Mouse (Mus musculus): ENCODE measurements around the gene 4930469K13Rik. TPM values are rescaled to one million over a fixed set of nuclear protein-coding genes. Genes with fewer than 3 reads are reported as not detected.

The 4930469K13Rik gene
- polyA plus RNA-seq, 1 experiment from 2014 or later = not detected

DNA sequence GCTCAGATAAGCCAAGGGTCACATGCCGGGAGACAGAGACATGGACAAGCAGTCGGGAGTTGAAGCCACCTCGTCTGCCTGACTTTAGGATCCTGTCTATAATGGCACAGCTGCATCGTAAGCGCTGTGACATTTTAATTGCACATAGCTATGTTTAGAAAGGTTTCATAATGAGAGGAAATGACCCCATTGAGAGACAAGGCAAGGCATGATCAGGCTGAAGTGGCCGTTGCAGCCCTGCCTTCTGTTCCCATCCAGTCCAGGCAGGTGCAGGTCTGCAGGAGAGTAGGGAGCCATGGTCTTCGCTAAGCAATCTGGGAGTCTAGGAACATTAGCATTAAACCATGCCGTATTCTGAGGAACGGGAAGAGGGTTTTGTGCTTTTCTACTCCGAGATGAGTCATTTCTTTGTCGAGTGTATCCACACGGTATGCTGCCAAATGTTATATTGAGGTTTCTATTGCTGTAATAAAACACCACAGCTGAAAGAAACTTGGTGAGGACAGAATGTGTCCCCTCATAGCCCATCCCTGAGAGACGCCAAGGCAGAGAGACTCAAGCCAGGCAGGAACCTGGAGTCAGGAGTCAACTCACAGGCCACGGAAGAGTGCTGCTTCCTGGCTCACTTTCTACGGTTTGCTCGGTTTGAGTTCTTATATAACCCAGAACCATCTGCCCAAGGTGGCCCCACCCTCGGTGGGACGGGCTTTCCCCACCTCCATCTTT, 165.8 kb downstream of the 4930469K13Rik start:
- DNase-seq (ENCODE audit: low spot score) (no peak), ATAC-seq (ENCODE audit: low FRiP score, low TSS enrichment) (no peak)
- H3K4me3 ChIP-seq (ENCODE audit: low read depth, low read length) = no peak overlapping the region
- no peaks in the 10 kb centered on the region for H3K36me3 ChIP-seq (ENCODE audit: control insufficient read depth, insufficient read depth, low read length)
- H3K27ac ChIP-seq (replicated peaks) = peak overlapping the region; percentile 49
- H3K9me3 ChIP-seq (ENCODE audit: control insufficient read depth, low read length) = no peaks in the 10 kb centered on the region
- no peak for TF ChIP-seq EP300 (optimal IDR thresholded peaks at IDR 0.05)
- no peak for TF ChIP-seq CTCF (IDR thresholded peaks at IDR 0.05; ENCODE audit: low read depth)
- no peak overlapping the region for H3K9ac ChIP-seq (ENCODE audit: low read length)
- H3K4me1 ChIP-seq (replicated peaks; ENCODE audit: control insufficient read depth, insufficient read depth) = no peaks in the 10 kb centered on the region
- peak overlapping the region; percentile 30 for H3K4me2 ChIP-seq (replicated peaks; ENCODE audit: low read depth)
- 35% methylated on average over 18 of the region's 18 CpGs for WGBS
- H3K27me3 ChIP-seq (ENCODE audit: control insufficient read depth, insufficient read depth, low read length) = no peaks in the 10 kb centered on the region

DNA sequence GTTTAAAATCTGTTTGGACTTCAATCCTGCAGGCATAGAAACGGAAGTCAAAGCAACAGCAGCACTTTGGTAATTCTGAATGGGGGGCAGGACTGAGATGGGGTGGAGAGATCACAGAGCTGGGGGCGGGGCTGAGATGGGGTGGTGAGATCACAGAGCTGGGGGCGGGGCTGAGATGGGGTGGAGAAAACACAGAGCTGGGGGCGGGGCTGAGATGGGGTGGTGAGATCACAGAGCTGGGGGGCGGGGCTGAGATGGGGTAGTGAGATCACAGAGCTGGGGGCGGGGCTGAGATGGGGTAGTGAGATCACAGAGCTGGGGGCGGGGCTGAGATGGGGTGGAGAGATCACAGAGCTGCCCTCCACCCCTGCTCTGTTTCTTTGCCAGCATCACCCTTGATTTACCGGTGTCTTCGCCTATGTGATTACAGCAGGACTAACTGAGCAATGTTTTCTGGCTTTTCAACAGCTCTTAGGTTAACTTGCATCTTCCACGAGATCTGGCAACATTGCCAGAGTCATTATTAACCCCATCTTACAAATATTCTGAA, 166.4 kb downstream of the 4930469K13Rik start:
- H3K9ac ChIP-seq (ENCODE audit: low read length) = no peak overlapping the region
- no peak; the same call in 1 of the 2 replicates for ATAC-seq (ENCODE audit: low FRiP score, low TSS enrichment)
- H3K27ac ChIP-seq (replicated peaks) = peak overlapping the region; percentile 49; the same call in 1 of the 2 replicates

DNA sequence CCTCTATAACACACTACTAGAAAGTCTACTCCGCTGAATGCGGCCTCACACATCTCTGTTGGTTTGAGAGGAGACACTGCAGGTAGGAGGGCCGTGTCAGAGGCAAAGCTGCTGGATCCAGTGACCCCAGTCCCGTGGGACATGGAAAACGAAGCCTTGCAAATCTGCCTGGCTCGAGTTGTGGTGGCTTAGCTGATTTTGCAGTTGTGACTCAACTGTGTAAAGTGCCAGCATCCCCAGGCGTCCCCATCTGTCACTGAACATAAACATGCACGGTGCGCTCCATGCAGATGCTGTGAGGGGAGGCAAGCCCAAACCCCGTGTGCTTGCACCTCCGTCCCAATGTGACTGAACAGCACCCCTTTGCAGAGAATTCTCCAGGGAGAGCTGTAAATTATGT, 168.9 kb downstream of the 4930469K13Rik start:
- Histone ChIP-seq H3K36me3 (ENCODE audit: control insufficient read depth, insufficient read depth, low read length) (no peaks in the 10 kb centered on the region), H3K4me2 (replicated peaks; ENCODE audit: low read depth) (no peak overlapping the region), H3K9ac (ENCODE audit: low read length) (no peak overlapping the region), H3K9me3 (ENCODE audit: control insufficient read depth, low read length) (no peaks in the 10 kb centered on the region), H3K4me1 (replicated peaks; ENCODE audit: control insufficient read depth, insufficient read depth) (no peaks in the 10 kb centered on the region), H3K4me3 (ENCODE audit: low read depth, low read length) (no peak overlapping the region), H3K27me3 (ENCODE audit: control insufficient read depth, insufficient read depth, low read length) (no peaks in the 10 kb centered on the region), H3K27ac (replicated peaks) (no peak overlapping the region)
- ATAC-seq (ENCODE audit: low FRiP score, low TSS enrichment) = no peak
- 56% methylated on average over 11 of the region's 11 CpGs for WGBS
- no peak for DNase-seq (ENCODE audit: low spot score)
- TF ChIP-seq CTCF (IDR thresholded peaks at IDR 0.05; ENCODE audit: low read depth) (no peak), EP300 (optimal IDR thresholded peaks at IDR 0.05) (no peak)

More for the DNA sequence above, 166.4 kb downstream of the 4930469K13Rik start:
- Histone ChIP-seq H3K4me1 (replicated peaks; ENCODE audit: control insufficient read depth, insufficient read depth) (no peaks in the 10 kb centered on the region), H3K4me2 (replicated peaks; ENCODE audit: low read depth) (peak overlapping the region; percentile 30), H3K36me3 (ENCODE audit: control insufficient read depth, insufficient read depth, low read length) (no peaks in the 10 kb centered on the region), H3K4me3 (ENCODE audit: low read depth, low read length) (no peak overlapping the region), H3K9me3 (ENCODE audit: control insufficient read depth, low read length) (no peaks in the 10 kb centered on the region), H3K27me3 (ENCODE audit: control insufficient read depth, insufficient read depth, low read length) (no peaks in the 10 kb centered on the region)
- peak; percentile 51 for DNase-seq (ENCODE audit: low spot score)
- no peak for TF ChIP-seq CTCF (IDR thresholded peaks at IDR 0.05; ENCODE audit: low read depth)
- no peak for TF ChIP-seq EP300 (optimal IDR thresholded peaks at IDR 0.05)
- WGBS = 22% methylated on average over 6 of the region's 10 CpGs

DNA sequence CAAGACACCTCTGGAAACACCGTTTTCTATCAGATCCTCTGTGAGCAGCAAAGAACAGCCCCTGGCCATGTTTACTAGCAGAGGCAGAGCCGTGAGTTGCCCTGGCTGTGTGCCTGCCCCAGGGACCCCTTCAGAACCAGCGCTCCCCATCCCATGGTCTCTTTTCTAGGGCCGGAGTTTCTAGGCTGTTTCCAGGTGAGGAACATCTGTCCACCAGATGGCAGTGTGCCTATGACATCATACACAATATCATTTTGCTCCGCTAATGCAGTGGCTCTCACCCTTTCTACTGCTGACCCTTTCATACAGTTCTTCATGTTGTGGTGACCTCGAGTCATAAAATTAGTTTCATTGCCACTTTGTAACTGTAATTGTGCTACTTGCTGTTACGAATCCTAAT, 169.7 kb downstream of the 4930469K13Rik start:
- ATAC-seq (ENCODE audit: low FRiP score, low TSS enrichment) (no peak), DNase-seq (ENCODE audit: low spot score) (peak; percentile 34)
- H3K36me3 ChIP-seq (ENCODE audit: control insufficient read depth, insufficient read depth, low read length) = no peaks in the 10 kb centered on the region
- no peaks in the 10 kb centered on the region for H3K9me3 ChIP-seq (ENCODE audit: control insufficient read depth, low read length)
- no peak overlapping the region for H3K4me2 ChIP-seq (replicated peaks; ENCODE audit: low read depth)
- no peaks in the 10 kb centered on the region for H3K4me1 ChIP-seq (replicated peaks; ENCODE audit: control insufficient read depth, insufficient read depth)
- no peak overlapping the region for H3K27ac ChIP-seq (replicated peaks)
- no peak overlapping the region for H3K4me3 ChIP-seq (ENCODE audit: low read depth, low read length)
- H3K9ac ChIP-seq (ENCODE audit: low read length) = no peak overlapping the region
- no peaks in the 10 kb centered on the region for H3K27me3 ChIP-seq (ENCODE audit: control insufficient read depth, insufficient read depth, low read length)
- WGBS = 36% methylated on average over 7 of the region's 7 CpGs
- TF ChIP-seq EP300 (optimal IDR thresholded peaks at IDR 0.05) = no peak
- peak; percentile 85 for TF ChIP-seq CTCF (IDR thresholded peaks at IDR 0.05; ENCODE audit: low read depth)

DNA sequence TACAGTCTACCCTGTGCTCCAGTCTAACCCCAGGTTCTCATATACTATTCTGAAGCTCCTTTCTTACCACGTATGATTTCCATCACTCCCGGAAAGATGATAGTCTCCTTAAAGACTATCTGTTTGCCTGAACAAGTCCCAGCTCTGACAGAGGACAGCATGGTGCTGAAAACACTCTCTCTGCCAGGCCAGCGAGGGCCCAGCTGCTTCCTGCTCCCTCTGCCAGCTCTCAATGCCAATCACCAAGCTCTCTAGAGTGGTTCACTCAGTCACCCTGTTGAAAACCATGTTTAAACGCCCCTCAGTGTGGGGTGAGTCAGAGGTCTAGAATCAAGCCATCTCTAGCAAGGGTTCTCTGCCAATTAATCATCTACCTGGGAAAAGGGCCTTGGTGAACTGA, 170.5 kb downstream of the 4930469K13Rik start:
- Histone ChIP-seq H3K9me3 (ENCODE audit: control insufficient read depth, low read length) (no peaks in the 10 kb centered on the region), H3K9ac (ENCODE audit: low read length) (no peak overlapping the region), H3K4me3 (ENCODE audit: low read depth, low read length) (no peak overlapping the region), H3K27ac (replicated peaks) (no peak overlapping the region), H3K27me3 (ENCODE audit: control insufficient read depth, insufficient read depth, low read length) (no peaks in the 10 kb centered on the region), H3K4me2 (replicated peaks; ENCODE audit: low read depth) (no peak overlapping the region), H3K36me3 (ENCODE audit: control insufficient read depth, insufficient read depth, low read length) (no peaks in the 10 kb centered on the region), H3K4me1 (replicated peaks; ENCODE audit: control insufficient read depth, insufficient read depth) (no peaks in the 10 kb centered on the region)
- ATAC-seq (ENCODE audit: low FRiP score, low TSS enrichment) (no peak), DNase-seq (ENCODE audit: low spot score) (no peak)
- 55% methylated on average over 4 of the region's 4 CpGs for WGBS
- TF ChIP-seq EP300 (optimal IDR thresholded peaks at IDR 0.05) (no peak), CTCF (IDR thresholded peaks at IDR 0.05; ENCODE audit: low read depth) (no peak)

DNA sequence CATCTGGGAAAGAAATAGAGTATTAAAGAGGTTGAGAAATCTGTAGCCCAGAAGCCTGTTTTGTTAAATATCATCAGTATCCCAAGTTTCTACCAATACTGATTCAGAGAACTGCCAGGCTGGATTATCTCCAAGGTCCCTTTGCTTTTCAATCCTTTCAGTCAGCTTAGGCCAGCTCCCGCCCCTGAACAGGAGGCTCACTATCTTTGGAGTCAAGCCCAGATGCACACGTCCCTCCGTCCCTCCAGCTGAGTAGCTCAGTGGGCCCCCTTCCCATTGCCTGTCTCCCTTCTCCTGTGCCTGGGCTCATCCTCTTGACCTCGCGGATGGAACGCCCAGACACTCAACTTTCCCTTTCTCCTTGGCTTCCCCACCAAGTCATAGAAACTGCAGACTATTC, 171.0 kb downstream of the 4930469K13Rik start:
- no peak overlapping the region for H3K27ac ChIP-seq (replicated peaks)
- 48% methylated on average over 6 of the region's 6 CpGs for WGBS
- DNase-seq (ENCODE audit: low spot score) = no peak
- H3K36me3 ChIP-seq (ENCODE audit: control insufficient read depth, insufficient read depth, low read length) = no peaks in the 10 kb centered on the region
- H3K27me3 ChIP-seq (ENCODE audit: control insufficient read depth, insufficient read depth, low read length) = no peaks in the 10 kb centered on the region
- H3K9ac ChIP-seq (ENCODE audit: low read length) = no peak overlapping the region
- no peak overlapping the region for H3K4me3 ChIP-seq (ENCODE audit: low read depth, low read length)
- H3K4me1 ChIP-seq (replicated peaks; ENCODE audit: control insufficient read depth, insufficient read depth) = no peaks in the 10 kb centered on the region
- H3K4me2 ChIP-seq (replicated peaks; ENCODE audit: low read depth) = no peak overlapping the region
- no peaks in the 10 kb centered on the region for H3K9me3 ChIP-seq (ENCODE audit: control insufficient read depth, low read length)
- TF ChIP-seq EP300 (optimal IDR thresholded peaks at IDR 0.05) = no peak
- no peak for TF ChIP-seq CTCF (IDR thresholded peaks at IDR 0.05; ENCODE audit: low read depth)
- no peak for ATAC-seq (ENCODE audit: low FRiP score, low TSS enrichment)

All from stomach, postnatal 0 days (tissue).